Mouse (Mus musculus): ENCODE data around the gene Parp1.
"Not testable (repeated sequence)": the region's sequence is repeated elsewhere in the genome, so short reads cannot be mapped to it uniquely, and the experiment has no call there.

DNA sequence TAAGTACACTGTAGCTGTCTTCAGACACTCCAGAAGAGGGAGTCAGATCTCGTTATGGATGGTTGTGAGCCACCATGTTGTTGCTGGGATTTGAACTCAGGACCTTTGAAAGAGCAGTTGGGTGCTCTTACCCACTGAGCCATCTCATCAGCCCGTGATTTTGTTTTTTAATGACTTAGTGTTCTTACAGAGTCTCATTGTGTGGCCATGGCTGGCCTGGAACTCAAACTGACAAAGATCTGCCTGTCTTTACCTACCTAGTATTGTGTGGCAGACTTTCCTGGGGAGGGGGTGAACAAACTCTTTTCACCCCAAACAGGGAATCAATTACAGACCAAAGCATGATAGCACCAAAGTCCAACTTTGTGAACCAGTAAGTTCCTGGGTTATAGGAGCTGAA is 69.1 kb downstream of the Parp1 start:
- TF ChIP-seq CTCF (IDR thresholded peaks at IDR 0.05; ENCODE audit: control insufficient read depth, insufficient read depth, insufficient replicate concordance, low read depth, low read length); POLR2A (IDR thresholded peaks at IDR 0.05; ENCODE audit: control insufficient read depth, low read depth, low read length): not testable (repeated sequence)
